Mouse (Mus musculus): Measurements from ENCODE around the gene Gimap1. TPM values are rescaled to one million over a fixed set of nuclear protein-coding genes. Genes with fewer than 3 reads are reported as not detected.

The Gimap1 gene
- polyA plus RNA-seq, 1 experiment from 2014 or later = 5.7 TPM

GRCm38 (mm10) chr6:48732864-48733304 lies 6.0 kb upstream of the Gimap1 start:
- ATAC-seq (ENCODE audit: low read depth) = no peak

GRCm38 (mm10) chr6:48733660-48734059 lies 5.2 kb upstream of the Gimap1 start:
- no peak overlapping the region for H3K4me2 ChIP-seq (ENCODE audit: low read depth, low read length)
- 63% methylated on average over 1 of the region's 1 CpGs for WGBS (ENCODE audit: insufficient replicate concordance)
- H3K36me3 ChIP-seq (ENCODE audit: control insufficient read depth, insufficient read depth) = no peaks in the 10 kb centered on the region
- no peak overlapping the region for H3K9ac ChIP-seq (ENCODE audit: low read depth, low read length)
- H3K4me1 ChIP-seq (ENCODE audit: control insufficient read depth, low read depth, low read length) = no peaks in the 10 kb centered on the region
- no peak overlapping the region for H3K4me3 ChIP-seq (ENCODE audit: low read depth, low read length)
- no peak overlapping the region for H3K27ac ChIP-seq (ENCODE audit: low read length)
- no peak for ATAC-seq (ENCODE audit: low read depth)
- H3K27me3 ChIP-seq (ENCODE audit: control insufficient read depth, insufficient read depth, low read depth, low read length) = no peaks in the 10 kb centered on the region
- H3K9me3 ChIP-seq (replicated peaks; ENCODE audit: control insufficient read depth, low read length) = no peaks in the 10 kb centered on the region

More at GRCm38 (mm10) chr6:48732864-48733304, 6.0 kb upstream of the Gimap1 start:
- WGBS (ENCODE audit: insufficient replicate concordance) = 13% methylated on average over 8 of the region's 8 CpGs
- Histone ChIP-seq H3K36me3 (ENCODE audit: control insufficient read depth, insufficient read depth) (no peaks in the 10 kb centered on the region), H3K9me3 (replicated peaks; ENCODE audit: control insufficient read depth, low read length) (no peaks in the 10 kb centered on the region), H3K27me3 (ENCODE audit: control insufficient read depth, insufficient read depth, low read depth, low read length) (no peaks in the 10 kb centered on the region), H3K4me2 (ENCODE audit: low read depth, low read length) (no peak overlapping the region), H3K4me3 (ENCODE audit: low read depth, low read length) (no peak overlapping the region), H3K9ac (ENCODE audit: low read depth, low read length) (no peak overlapping the region), H3K4me1 (ENCODE audit: control insufficient read depth, low read depth, low read length) (no peaks in the 10 kb centered on the region), H3K27ac (ENCODE audit: low read length) (no peak overlapping the region)

- H3K9ac ChIP-seq (ENCODE audit: low read depth, low read length) = no peak overlapping the region
- no peaks in the 10 kb centered on the region for H3K9me3 ChIP-seq (replicated peaks; ENCODE audit: control insufficient read depth, low read length)
- H3K4me1 ChIP-seq (ENCODE audit: control insufficient read depth, low read depth, low read length) = peaks cover 4% of the 10 kb centered on the region
- no peak for ATAC-seq (ENCODE audit: low read depth)
- no peaks in the 10 kb centered on the region for H3K36me3 ChIP-seq (ENCODE audit: control insufficient read depth, insufficient read depth)
- H3K27me3 ChIP-seq (ENCODE audit: control insufficient read depth, insufficient read depth, low read depth, low read length) = no peaks in the 10 kb centered on the region
- no peak overlapping the region for H3K4me3 ChIP-seq (ENCODE audit: low read depth, low read length)
- H3K27ac ChIP-seq (ENCODE audit: low read length) = no peak overlapping the region
- WGBS (ENCODE audit: insufficient replicate concordance) = 24% methylated on average over 2 of the region's 2 CpGs
- no peak overlapping the region for H3K4me2 ChIP-seq (ENCODE audit: low read depth, low read length)
Observed at GRCm38 (mm10) chr6:48737053-48737452, 1.8 kb upstream of the Gimap1 start.

- Histone ChIP-seq H3K9me3 (replicated peaks; ENCODE audit: control insufficient read depth, low read length) (no peaks in the 10 kb centered on the region), H3K4me3 (ENCODE audit: low read depth, low read length) (no peak overlapping the region), H3K27ac (ENCODE audit: low read length) (no peak overlapping the region), H3K4me2 (ENCODE audit: low read depth, low read length) (no peak overlapping the region), H3K36me3 (ENCODE audit: control insufficient read depth, insufficient read depth) (no peaks in the 10 kb centered on the region), H3K27me3 (ENCODE audit: control insufficient read depth, insufficient read depth, low read depth, low read length) (no peaks in the 10 kb centered on the region), H3K4me1 (ENCODE audit: control insufficient read depth, low read depth, low read length) (peaks cover 7% of the 10 kb centered on the region), H3K9ac (ENCODE audit: low read depth, low read length) (no peak overlapping the region)
- WGBS (ENCODE audit: insufficient replicate concordance) = 76% methylated on average over 5 of the region's 5 CpGs
- ATAC-seq (ENCODE audit: low read depth) = no peak
Observed at GRCm38 (mm10) chr6:48737688-48738087, 1.2 kb upstream of the Gimap1 start.

GRCm38 (mm10) chr6:48739780-48740055 lies 864 bp downstream of the Gimap1 start:
- Histone ChIP-seq H3K4me2 (ENCODE audit: low read depth, low read length) (no peak overlapping the region), H3K9ac (ENCODE audit: low read depth, low read length) (no peak overlapping the region; the same call in 1 of the 2 replicates), H3K36me3 (ENCODE audit: control insufficient read depth, insufficient read depth) (no peaks in the 10 kb centered on the region), H3K27ac (ENCODE audit: low read length) (no peak overlapping the region), H3K27me3 (ENCODE audit: control insufficient read depth, insufficient read depth, low read depth, low read length) (no peaks in the 10 kb centered on the region), H3K9me3 (replicated peaks; ENCODE audit: control insufficient read depth, low read length) (no peaks in the 10 kb centered on the region), H3K4me3 (ENCODE audit: low read depth, low read length) (no peak overlapping the region), H3K4me1 (ENCODE audit: control insufficient read depth, low read depth, low read length) (peaks cover 7% of the 10 kb centered on the region)
- no peak for ATAC-seq (ENCODE audit: low read depth)
- 41% methylated on average over 3 of the region's 3 CpGs for whole genome bisulfite sequencing (ENCODE audit: insufficient replicate concordance)

GRCm38 (mm10) chr6:48740501-48741169 lies 1.8 kb downstream of the Gimap1 start:
- Histone ChIP-seq H3K4me2 (ENCODE audit: low read depth, low read length) (no peak overlapping the region), H3K27me3 (ENCODE audit: control insufficient read depth, insufficient read depth, low read depth, low read length) (no peaks in the 10 kb centered on the region), H3K36me3 (ENCODE audit: control insufficient read depth, insufficient read depth) (no peaks in the 10 kb centered on the region), H3K4me3 (ENCODE audit: low read depth, low read length) (no peak overlapping the region), H3K9me3 (replicated peaks; ENCODE audit: control insufficient read depth, low read length) (no peaks in the 10 kb centered on the region), H3K27ac (ENCODE audit: low read length) (peak overlapping the region; percentile 40; the same call in 1 of the 2 replicates), H3K9ac (ENCODE audit: low read depth, low read length) (no peak overlapping the region), H3K4me1 (ENCODE audit: control insufficient read depth, low read depth, low read length) (peaks cover 7% of the 10 kb centered on the region)
- no peak for ATAC-seq (ENCODE audit: low read depth)
- WGBS (ENCODE audit: insufficient replicate concordance) = 29% methylated on average over 3 of the region's 3 CpGs

- peaks cover 7% of the 10 kb centered on the region for H3K4me1 ChIP-seq (ENCODE audit: control insufficient read depth, low read depth, low read length)
- no peaks in the 10 kb centered on the region for H3K27me3 ChIP-seq (ENCODE audit: control insufficient read depth, insufficient read depth, low read depth, low read length)
- WGBS (ENCODE audit: insufficient replicate concordance) = 14% methylated on average over 3 of the region's 3 CpGs
- H3K9me3 ChIP-seq (replicated peaks; ENCODE audit: control insufficient read depth, low read length) = no peaks in the 10 kb centered on the region
- H3K4me2 ChIP-seq (ENCODE audit: low read depth, low read length) = peak overlapping the region; percentile 46; the same call in 1 of the 2 replicates
- H3K36me3 ChIP-seq (ENCODE audit: control insufficient read depth, insufficient read depth) = no peaks in the 10 kb centered on the region
- no peak overlapping the region for H3K9ac ChIP-seq (ENCODE audit: low read depth, low read length)
- H3K27ac ChIP-seq (ENCODE audit: low read length) = peak overlapping the region; percentile 40
- 0 out of 2 replicates have a peak, but pooled peaks have one; percentile 1 for ATAC-seq (ENCODE audit: low read depth)
- H3K4me3 ChIP-seq (ENCODE audit: low read depth, low read length) = no peak overlapping the region
Observed at GRCm38 (mm10) chr6:48741273-48741672, 2.4 kb downstream of the Gimap1 start.

GRCm38 (mm10) chr6:48741711-48742206 lies 2.9 kb downstream of the Gimap1 start:
- Histone ChIP-seq H3K27ac (ENCODE audit: low read length) (peak overlapping the region; percentile 79), H3K36me3 (ENCODE audit: control insufficient read depth, insufficient read depth) (no peaks in the 10 kb centered on the region), H3K9ac (ENCODE audit: low read depth, low read length) (no peak overlapping the region), H3K4me3 (ENCODE audit: low read depth, low read length) (0 out of 2 replicates have a peak overlapping the region, but pooled peaks have one; percentile 3), H3K4me1 (ENCODE audit: control insufficient read depth, low read depth, low read length) (peaks cover 7% of the 10 kb centered on the region), H3K27me3 (ENCODE audit: control insufficient read depth, insufficient read depth, low read depth, low read length) (no peaks in the 10 kb centered on the region), H3K9me3 (replicated peaks; ENCODE audit: control insufficient read depth, low read length) (no peaks in the 10 kb centered on the region), H3K4me2 (ENCODE audit: low read depth, low read length) (peak overlapping the region; percentile 46)
- ATAC-seq (ENCODE audit: low read depth) = peak; percentile 49
- WGBS (ENCODE audit: insufficient replicate concordance) = 31% methylated on average over 9 of the region's 9 CpGs
